Mouse (Mus musculus) c-Kit-positive CD71-negative TER-119-negative erythroid progenitor cells, embryonic 14.5 days (primary cell): ENCODE data around the gene Xiap.
"Not testable (repeated sequence)": the region's sequence is repeated elsewhere in the genome, so short reads cannot be mapped to it uniquely, and the experiment has no call there.

Source experiments
- DNase-seq: peaks from one replicate; pipeline ENCODE4 v3.0.0-alpha.2; 2013; ENCODE audit warnings: low read depth

The Xiap gene

GRCm38 (mm10) chrX:42059282-42060068, at the start of gene Xiap:
Gene Xiap (plus strand): TSS chrX:42059679.
- DNase-seq = no peak

GRCm38 (mm10) chrX:42012677-42013208, 46.7 kb upstream of the Xiap start:
- no peak for DNase-seq

GRCm38 (mm10) chrX:42013776-42014175, 45.7 kb upstream of the Xiap start:
- no peak for DNase-seq

- no peak for DNase-seq
These were observed 45.0 kb upstream of the Xiap start for GRCm38 (mm10) chrX:42014502-42014901.

GRCm38 (mm10) chrX:42018030-42018429, 41.4 kb upstream of the Xiap start:
- no peak for DNase-seq

- no peak for DNase-seq
These were observed 40.0 kb upstream of the Xiap start for GRCm38 (mm10) chrX:42019441-42019840.

- DNase-seq = not testable (repeated sequence)
These were observed 33.6 kb upstream of the Xiap start for GRCm38 (mm10) chrX:42025802-42026440.

GRCm38 (mm10) chrX:42026981-42027380, 32.5 kb upstream of the Xiap start:
- not testable (repeated sequence) for DNase-seq

- peak; percentile 46 for DNase-seq
These were observed 26.3 kb upstream of the Xiap start for GRCm38 (mm10) chrX:42033111-42033693.

- DNase-seq = no peak
These were observed 25.6 kb upstream of the Xiap start for GRCm38 (mm10) chrX:42033911-42034310.

GRCm38 (mm10) chrX:42039481-42039880, 20.0 kb upstream of the Xiap start:
- no peak for DNase-seq

- DNase-seq = no peak
These were observed 14.5 kb upstream of the Xiap start for GRCm38 (mm10) chrX:42044935-42045334.

- no peak for DNase-seq
These were observed 8.5 kb upstream of the Xiap start for GRCm38 (mm10) chrX:42050652-42051643.

GRCm38 (mm10) chrX:42057012-42057411, 2.5 kb upstream of the Xiap start:
- no peak for DNase-seq

- DNase-seq = no peak
These were observed 1.6 kb upstream of the Xiap start for GRCm38 (mm10) chrX:42057873-42058272.

- no peak for DNase-seq
These were observed 4.1 kb downstream of the Xiap start for GRCm38 (mm10) chrX:42063621-42064020.

- no peak for DNase-seq
These were observed 5.6 kb downstream of the Xiap start for GRCm38 (mm10) chrX:42065086-42065485.

GRCm38 (mm10) chrX:42066771-42067170, 7.3 kb downstream of the Xiap start:
- no peak for DNase-seq

GRCm38 (mm10) chrX:42067791-42068200, 8.3 kb downstream of the Xiap start:
- DNase-seq = peak; percentile 39

GRCm38 (mm10) chrX:42068201-42068874, 8.9 kb downstream of the Xiap start:
- peak; percentile 28 for DNase-seq

GRCm38 (mm10) chrX:42068875-42069257, 9.4 kb downstream of the Xiap start:
- peak; percentile 23 for DNase-seq
